Mouse (Mus musculus) brain, embryonic 14.5 days (tissue): ENCODE results near the gene Mgat2.

Source experiments
- CTCF ChIP-seq: fragments of 200-500 bp; IDR thresholded peaks from 2 replicates; pipeline ENCODE4 v1.5.1; 2012; ENCODE audit warnings: inconsistent platforms, mild to moderate bottlenecking, moderate library complexity, borderline replicate concordance; ENCODE audit not compliant: insufficient read depth, insufficient read length; ENCODE audit errors: extremely low read depth
- POLR2A ChIP-seq: fragments of 200-500 bp; IDR thresholded peaks from 2 replicates; pipeline ENCODE4 v1.6.1; 2012; ENCODE audit warnings: mild to moderate bottlenecking, inconsistent platforms, borderline replicate concordance; ENCODE audit not compliant: poor library complexity, insufficient read depth, insufficient read length, severe bottlenecking; ENCODE audit errors: extremely low read depth

DNA sequence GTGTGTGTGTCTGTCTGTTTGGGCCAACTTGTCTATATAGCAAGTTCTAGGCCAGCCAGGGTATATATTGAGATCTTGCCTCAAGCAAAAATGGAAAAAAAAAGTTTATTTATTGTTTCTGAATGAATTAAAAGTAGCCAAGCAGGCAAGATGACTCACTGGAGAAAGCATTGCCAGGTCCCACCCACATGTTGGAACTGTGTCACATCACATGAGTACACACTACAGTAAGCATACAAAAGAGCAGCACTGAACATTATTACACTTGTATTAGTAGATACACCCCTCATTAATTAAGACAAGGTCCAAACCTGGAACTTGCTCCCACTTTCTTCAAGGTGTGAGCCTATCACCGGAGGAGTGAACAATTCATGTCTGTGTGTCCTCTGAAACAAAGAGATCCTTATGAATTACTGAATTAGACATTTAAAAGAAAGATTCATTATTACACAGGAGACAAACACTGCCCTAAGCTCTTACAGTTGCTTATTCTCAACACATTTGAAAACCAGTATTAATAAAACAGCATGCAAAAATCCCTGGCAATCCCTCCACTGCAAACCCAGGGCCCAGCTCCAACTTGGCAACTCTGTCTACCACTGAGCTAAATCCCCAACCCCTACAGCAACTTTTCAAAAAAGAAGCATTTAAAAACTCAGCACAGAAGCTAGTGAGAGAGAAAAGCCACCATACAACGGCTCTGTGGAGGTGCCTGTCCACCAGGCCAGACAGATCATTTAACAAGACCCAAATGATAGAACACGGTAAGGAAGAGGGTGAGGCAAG lies 31.2 kb downstream of the Mgat2 start:
- TF ChIP-seq CTCF (no peak), POLR2A (no peak)
